Mouse (Mus musculus) stomach, postnatal 0 days (tissue): ENCODE results near the gene Gm8909.
"Not testable (repeated sequence)": the region's sequence is repeated elsewhere in the genome, so short reads cannot be mapped to it uniquely, and the experiment has no call there.

Experiments used
- CTCF ChIP-seq: IDR thresholded peaks from 2 replicates; pipeline ENCODE4 v1.5.1; 2016; ENCODE audit warnings: antibody characterized with exemption, low read depth, mild to moderate bottlenecking, moderate library complexity
- EP300 ChIP-seq: optimal IDR thresholded peaks from 2 replicates; pipeline ENCODE3; 2016; ENCODE audit warnings: antibody characterized with exemption

DNA sequence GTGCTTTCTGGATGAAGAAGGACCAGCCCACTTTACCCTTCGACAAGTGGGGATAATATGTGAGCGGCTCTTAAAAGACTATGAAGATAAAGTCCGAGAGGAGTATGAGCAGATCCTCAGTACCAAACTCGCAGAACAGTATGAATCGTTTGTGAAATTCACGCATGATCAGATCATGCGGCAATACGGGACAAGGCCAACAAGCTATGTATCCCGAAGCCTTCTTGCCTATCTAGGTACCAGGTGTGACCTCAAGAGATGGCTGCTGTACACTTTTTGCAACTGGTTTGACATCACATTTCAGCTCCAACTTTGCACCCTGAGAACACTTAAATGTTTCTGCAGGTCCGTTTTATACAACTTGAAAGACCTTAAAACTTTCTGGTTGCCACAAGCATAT is 11.1 kb upstream of the Gm8909 start:
- not testable (repeated sequence) for TF ChIP-seq CTCF, EP300
